Mouse (Mus musculus) heart, postnatal 0 days (tissue): ENCODE measurements around the gene Map2k4.

ENCODE experiments used
- CTCF ChIP-seq: IDR thresholded peaks from 2 replicates; pipeline ENCODE4 v1.5.1; 2016; ENCODE audit warnings: antibody characterized with exemption, control low read depth, low read depth
- EP300 ChIP-seq: IDR thresholded peaks from 2 replicates; pipeline ENCODE4 v1.6.1; 2016; ENCODE audit warnings: antibody characterized with exemption, low read depth

DNA sequence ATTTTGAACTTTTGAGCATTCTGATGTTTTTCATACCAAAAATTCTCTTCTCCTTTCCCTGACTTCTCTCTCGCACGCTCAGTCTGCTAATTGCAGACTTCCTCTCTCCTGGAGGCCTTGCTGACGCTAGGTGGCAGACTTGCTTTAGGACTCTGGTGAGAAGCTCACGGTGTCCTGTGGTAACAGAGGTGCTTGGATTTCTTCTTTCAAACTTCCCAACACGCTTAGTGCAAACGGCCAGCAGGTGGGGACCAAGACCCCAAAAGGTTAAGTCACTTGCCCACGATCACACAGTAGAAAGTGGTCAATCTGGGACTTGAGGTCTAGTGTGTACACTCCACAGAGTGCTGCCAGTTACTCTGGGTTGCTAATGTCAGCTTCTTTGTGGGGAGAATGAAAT, 32.8 kb upstream of the Map2k4 start:
- TF ChIP-seq CTCF (peak; percentile 85), EP300 (no peak)
